Comparison of ENCODE assay signal across 8 mouse cellular contexts in genomic region chr10:80433513-80434232, GRCm38 (mm10). TPM values are rescaled to one million over a fixed set of nuclear protein-coding genes. Genes with fewer than 3 reads are reported as not detected.
DNase-seq lines count a peak whose midpoint lies in the region; ATAC-seq lines count a peak whose summit lies in the region.

Tcf3 (minus strand) TSS chr10:80433647.

- H3K27ac ChIP-seq in hindbrain, embryonic 11.5 days (ENCODE audit: low read depth, low read length): peak within 1 kb of the TSS; percentile 84

- ATAC-seq in hindbrain, embryonic 11.5 days (ENCODE audit: low FRiP score): peak; percentile 92

- H3K27me3 ChIP-seq in hindbrain, embryonic 11.5 days (ENCODE audit: control insufficient read depth, insufficient read depth, low read length): 0 out of 2 replicates have a peak, but pooled peaks cover 2% of the 10 kb centered on the region

- peak; percentile 99 for DNase-seq in Muller cell, postnatal 12 days (ENCODE audit: inconsistent ontology term)
- DNase-seq in cerebellum, adult 9-11 months: peak; percentile 98
- DNase-seq in frontal cortex, adult 2 months (ENCODE audit: extremely low spot score in 1 of 2, low spot score in 1 of 2): peak; percentile 98 to 99
- DNase-seq in hindbrain, embryonic 11.5 days (ENCODE audit: low spot score): peak; percentile 95
- peak; percentile 95 to 96 for DNase-seq in layer of hippocampus, postnatal 10 days (ENCODE audit: low spot score in 2 of 2)
- DNase-seq in lung, postnatal 10 days: peak; percentile 98
- DNase-seq in ovary, postnatal 36 days (ENCODE audit: low spot score): peak; percentile 92
- peak; percentile 94 for DNase-seq in thymus, postnatal 25 days

- peak within 1 kb of the TSS; percentile 74 for H3K4me2 ChIP-seq in hindbrain, embryonic 11.5 days (replicated peaks; ENCODE audit: low read depth, low read length)

- peak within 1 kb of the TSS; percentile 98 for H3K4me3 ChIP-seq in hindbrain, embryonic 11.5 days (ENCODE audit: low read depth, low read length)

- H3K36me3 ChIP-seq in hindbrain, embryonic 11.5 days (ENCODE audit: control insufficient read depth, insufficient read depth, low read length): peaks cover 7% of the 10 kb centered on the region

- H3K4me1 ChIP-seq in hindbrain, embryonic 11.5 days (replicated peaks; ENCODE audit: control insufficient read depth, insufficient read depth, low read length): 0 out of 2 replicates have a peak, but pooled peaks cover 2% of the 10 kb centered on the region

- peak within 1 kb of the TSS; percentile 99 for H3K9ac ChIP-seq in hindbrain, embryonic 11.5 days (ENCODE audit: low read depth, low read length)

- no peaks in the 10 kb centered on the region for H3K9me3 ChIP-seq in hindbrain, embryonic 11.5 days (ENCODE audit: control insufficient read depth, low read length)

- WGBS in hindbrain, embryonic 11.5 days: 0% methylated on average over 41 of the region's 61 CpGs

RNA-seq across cellular contexts. Expression of gene Tcf3, which starts in this region (rescaled TPM):
- polyA plus RNA-seq in frontal cortex, adult 2 months (2012; rRNA removed): 33.5 and 34.2 TPM in 2 replicates
- polyA plus RNA-seq in hindbrain, embryonic 11.5 days (2014; fragmentation: Nextera tagmentation; extraction: Ambion mirVana): 110 and 130 TPM in 2 replicates
- total RNA-seq in layer of hippocampus, postnatal 10 days (2021): 10 to 100 TPM; 36.1 to 42.9 TPM

Comparison
In these comparisons a context has a peak if more than half of its experiments do, and no peak if none do; other contexts are left out.
1. Peak in every context shown above with its lines: DNase-seq, ATAC-seq, H3K4me3 ChIP-seq and H3K27ac ChIP-seq.